Mouse (Mus musculus): ENCODE data around the gene Kif1b. TPM values are rescaled to one million over a fixed set of nuclear protein-coding genes. Genes with fewer than 3 reads are reported as not detected.
A peak's percentile ranks its signal among the peaks of the same experiment; 100 is the strongest.

Gene Kif1b
- polyA plus RNA-seq, 1 experiment from 2014 or later = 6.0 TPM

DNA sequence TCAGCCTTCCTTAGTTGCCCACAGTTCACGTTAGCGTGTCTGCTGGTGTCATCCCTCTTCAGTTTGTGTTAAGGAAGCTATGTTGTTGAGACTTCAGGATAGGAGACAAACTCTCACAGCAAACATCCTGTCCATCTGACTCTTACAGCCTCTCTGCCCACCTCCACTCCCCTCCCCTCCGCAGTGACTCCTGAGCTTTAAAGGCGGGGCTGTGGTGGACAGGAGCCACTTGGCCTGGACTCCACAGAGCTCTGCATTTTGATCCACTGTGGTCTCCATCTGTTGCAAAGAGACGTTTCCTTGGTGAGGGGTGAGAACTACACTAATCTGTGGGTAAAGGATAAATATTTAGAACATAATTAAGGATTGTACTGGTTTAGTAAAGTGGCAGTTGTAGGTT, 14.5 kb downstream of the Kif1b start:
- Histone ChIP-seq H3K4me2 (no peak overlapping the region), H3K4me3 (replicated peaks) (no peak overlapping the region), H3K9ac (no peak overlapping the region), H3K27me3 (no peaks in the 10 kb centered on the region), H3K4me1 (replicated peaks) (no peaks in the 10 kb centered on the region), H3K9me3 (replicated peaks) (no peaks in the 10 kb centered on the region), H3K27ac (replicated peaks) (no peak overlapping the region), H3K36me3 (replicated peaks) (no peaks in the 10 kb centered on the region)
- ATAC-seq (ENCODE audit: insufficient read depth) = no peak
- 64% methylated on average over 5 of the region's 5 CpGs for WGBS (ENCODE audit: insufficient replicate concordance)

DNA sequence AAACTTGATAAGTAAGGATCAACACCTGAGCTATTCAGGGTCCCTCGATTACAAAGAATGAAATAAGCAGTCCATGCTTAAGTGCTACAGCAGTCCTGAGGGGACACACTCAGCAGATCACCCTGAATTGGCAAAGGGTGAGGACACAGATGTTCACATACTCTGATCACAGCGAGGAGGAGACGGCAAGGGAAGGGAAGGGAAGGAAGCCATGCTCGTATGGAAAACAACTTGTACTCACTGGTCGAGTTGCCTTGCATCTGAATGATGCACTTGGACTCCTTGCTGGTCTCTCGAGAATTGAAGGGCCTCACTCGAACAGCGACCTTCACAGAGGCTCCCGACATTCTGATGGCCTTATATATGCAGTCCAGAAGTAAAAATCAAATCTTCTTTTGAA, 16.4 kb downstream of the Kif1b start:
- Histone ChIP-seq H3K9ac (no peak overlapping the region), H3K27me3 (no peaks in the 10 kb centered on the region), H3K36me3 (replicated peaks) (no peaks in the 10 kb centered on the region), H3K4me1 (replicated peaks) (no peaks in the 10 kb centered on the region), H3K4me3 (replicated peaks) (no peak overlapping the region), H3K9me3 (replicated peaks) (no peaks in the 10 kb centered on the region), H3K4me2 (no peak overlapping the region), H3K27ac (replicated peaks) (no peak overlapping the region)
- 58% methylated on average over 9 of the region's 9 CpGs for WGBS (ENCODE audit: insufficient replicate concordance)
- ATAC-seq (ENCODE audit: insufficient read depth) = no peak

DNA sequence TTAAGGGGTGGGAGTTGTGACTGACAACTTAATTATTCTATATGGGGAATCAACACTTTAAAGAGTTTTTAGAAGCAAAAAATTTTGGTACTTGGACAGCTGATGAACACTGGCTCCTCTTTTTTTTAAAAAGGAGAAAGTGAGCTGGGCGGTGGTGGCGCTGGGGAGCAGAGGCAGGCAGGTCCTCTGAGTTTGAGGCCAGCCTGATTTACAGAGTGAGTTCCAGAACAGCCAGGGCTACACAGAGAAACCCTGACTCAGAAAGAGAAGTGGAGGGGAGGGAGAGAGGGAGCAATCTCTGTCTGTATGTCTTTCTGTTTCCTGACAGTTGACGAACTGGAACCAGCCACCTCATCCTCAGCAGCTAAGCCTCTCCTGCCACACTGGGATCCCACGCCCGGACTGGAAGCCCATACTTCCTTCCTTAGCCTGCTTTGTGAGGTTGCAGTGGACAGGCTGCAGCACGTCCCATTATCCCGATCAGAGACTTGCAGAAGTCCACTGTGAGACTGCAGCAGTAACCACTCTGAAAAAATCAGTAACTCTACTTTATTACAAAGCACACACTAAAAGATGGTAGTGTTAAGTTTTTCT, 17.2 kb downstream of the Kif1b start:
- Histone ChIP-seq H3K9me3 (replicated peaks) (no peaks in the 10 kb centered on the region), H3K27me3 (no peaks in the 10 kb centered on the region), H3K4me3 (replicated peaks) (no peak overlapping the region), H3K27ac (replicated peaks) (no peak overlapping the region), H3K9ac (no peak overlapping the region), H3K36me3 (replicated peaks) (no peaks in the 10 kb centered on the region), H3K4me1 (replicated peaks) (no peaks in the 10 kb centered on the region), H3K4me2 (no peak overlapping the region)
- WGBS (ENCODE audit: insufficient replicate concordance) = 53% methylated on average over 7 of the region's 7 CpGs
- no peak for ATAC-seq (ENCODE audit: insufficient read depth)

DNA sequence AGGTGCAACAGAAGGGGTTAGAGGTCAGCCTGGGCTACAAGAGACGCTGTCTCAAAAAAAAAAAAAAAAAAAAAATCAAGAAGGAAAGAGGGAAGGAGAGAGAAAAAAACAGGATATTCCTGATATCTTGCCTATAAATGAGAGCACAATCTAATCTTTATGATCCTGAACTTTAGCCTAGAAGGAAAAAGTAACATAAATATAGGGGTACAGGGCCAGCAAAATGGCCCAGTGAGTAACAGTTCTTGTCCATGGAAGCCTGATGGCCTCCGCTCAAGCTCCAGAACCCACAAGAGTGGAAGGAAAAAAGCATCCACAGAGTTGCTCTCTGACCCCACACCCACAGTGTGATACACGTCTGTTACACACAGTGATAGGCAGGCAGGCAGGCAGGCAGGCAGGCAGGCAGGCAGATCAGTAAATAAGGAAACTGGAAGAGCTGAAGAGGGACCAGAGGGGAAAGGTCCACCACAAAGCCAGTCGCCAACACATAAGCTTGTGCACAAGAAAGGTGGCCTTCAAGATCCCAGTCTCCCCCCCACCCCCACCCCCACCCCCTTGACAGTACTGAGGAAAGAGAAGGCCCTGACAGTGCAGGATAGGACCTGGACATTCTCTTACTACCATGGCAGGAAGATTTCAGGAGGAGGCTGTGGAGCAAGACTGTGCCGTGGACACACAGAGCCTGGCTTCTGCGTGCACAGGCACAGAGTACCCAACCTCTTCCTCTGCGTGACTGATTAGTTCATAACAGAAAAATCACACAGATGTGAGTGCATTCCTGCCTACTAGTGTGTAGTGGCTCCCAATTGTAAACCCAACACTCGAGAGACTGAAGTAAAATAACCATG, 21.0 kb downstream of the Kif1b start:
- H3K36me3 ChIP-seq (replicated peaks) = no peaks in the 10 kb centered on the region
- 0 out of 2 replicates have a peak overlapping the region, but pooled peaks have one; percentile 1 for H3K27ac ChIP-seq (replicated peaks)
- H3K4me3 ChIP-seq (replicated peaks) = no peak overlapping the region
- ATAC-seq (ENCODE audit: insufficient read depth) = peak; percentile 47; the same call in 1 of the 2 replicates
- no peaks in the 10 kb centered on the region for H3K9me3 ChIP-seq (replicated peaks)
- no peaks in the 10 kb centered on the region for H3K27me3 ChIP-seq
- no peak overlapping the region for H3K4me2 ChIP-seq
- H3K4me1 ChIP-seq (replicated peaks) = peaks cover 7% of the 10 kb centered on the region; the same call in 1 of the 2 replicates
- WGBS (ENCODE audit: insufficient replicate concordance) = 59% methylated on average over 8 of the region's 8 CpGs
- H3K9ac ChIP-seq = no peak overlapping the region

DNA sequence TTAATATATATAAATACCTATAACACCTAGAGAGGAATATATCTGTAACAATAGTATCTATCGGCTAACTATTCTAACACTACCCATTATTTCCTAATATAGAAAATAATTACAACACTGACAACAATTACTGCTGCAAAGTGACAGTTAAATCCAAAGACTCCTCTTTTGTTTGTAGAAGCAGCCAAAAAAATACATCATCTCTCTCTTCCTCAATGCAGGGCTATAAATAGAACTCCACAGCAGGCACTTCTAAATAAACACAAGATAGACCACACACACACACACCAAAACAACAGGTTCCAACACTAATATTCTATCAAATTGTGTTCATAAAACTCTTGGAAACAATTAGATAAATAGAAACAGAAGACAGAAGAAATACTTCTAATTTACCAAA, 21.8 kb downstream of the Kif1b start:
- ATAC-seq (ENCODE audit: insufficient read depth) = no peak
- Histone ChIP-seq H3K9me3 (replicated peaks) (no peaks in the 10 kb centered on the region), H3K4me1 (replicated peaks) (peaks cover 7% of the 10 kb centered on the region; the same call in 1 of the 2 replicates), H3K9ac (no peak overlapping the region), H3K27me3 (no peaks in the 10 kb centered on the region), H3K4me2 (no peak overlapping the region), H3K36me3 (replicated peaks) (no peaks in the 10 kb centered on the region), H3K4me3 (replicated peaks) (no peak overlapping the region), H3K27ac (replicated peaks) (no peak overlapping the region)
- 77% methylated on average over 1 of the region's 1 CpGs for WGBS (ENCODE audit: insufficient replicate concordance)

DNA sequence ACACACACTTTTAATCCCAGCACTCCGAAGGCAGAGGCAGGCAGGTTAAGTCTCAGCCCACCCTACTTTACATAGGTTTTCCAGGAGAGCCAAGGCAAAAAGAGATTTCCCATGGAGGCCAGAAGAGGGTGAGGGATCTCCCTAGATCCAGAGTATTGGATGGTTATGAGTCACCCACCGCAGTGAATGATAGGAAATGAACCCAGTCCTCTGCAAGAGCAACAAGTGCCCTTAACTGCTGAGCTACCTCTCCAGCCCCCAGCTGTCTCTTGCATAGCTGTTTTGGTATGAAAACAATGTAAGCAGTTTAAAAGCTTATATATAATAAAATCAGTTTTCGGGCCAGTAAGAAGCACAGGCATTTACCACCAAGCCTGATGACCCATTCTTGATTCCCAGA, 24.5 kb downstream of the Kif1b start:
- H3K27ac ChIP-seq (replicated peaks) = peak overlapping the region; percentile 60
- H3K27me3 ChIP-seq = no peaks in the 10 kb centered on the region
- no peak for ATAC-seq (ENCODE audit: insufficient read depth)
- H3K36me3 ChIP-seq (replicated peaks) = no peaks in the 10 kb centered on the region
- H3K9me3 ChIP-seq (replicated peaks) = no peaks in the 10 kb centered on the region
- H3K4me3 ChIP-seq (replicated peaks) = no peak overlapping the region
- 55% methylated on average over 3 of the region's 3 CpGs for WGBS (ENCODE audit: insufficient replicate concordance)
- H3K9ac ChIP-seq = no peak overlapping the region
- H3K4me1 ChIP-seq (replicated peaks) = peaks cover 7% of the 10 kb centered on the region; the same call in 1 of the 2 replicates
- H3K4me2 ChIP-seq = no peak overlapping the region

DNA sequence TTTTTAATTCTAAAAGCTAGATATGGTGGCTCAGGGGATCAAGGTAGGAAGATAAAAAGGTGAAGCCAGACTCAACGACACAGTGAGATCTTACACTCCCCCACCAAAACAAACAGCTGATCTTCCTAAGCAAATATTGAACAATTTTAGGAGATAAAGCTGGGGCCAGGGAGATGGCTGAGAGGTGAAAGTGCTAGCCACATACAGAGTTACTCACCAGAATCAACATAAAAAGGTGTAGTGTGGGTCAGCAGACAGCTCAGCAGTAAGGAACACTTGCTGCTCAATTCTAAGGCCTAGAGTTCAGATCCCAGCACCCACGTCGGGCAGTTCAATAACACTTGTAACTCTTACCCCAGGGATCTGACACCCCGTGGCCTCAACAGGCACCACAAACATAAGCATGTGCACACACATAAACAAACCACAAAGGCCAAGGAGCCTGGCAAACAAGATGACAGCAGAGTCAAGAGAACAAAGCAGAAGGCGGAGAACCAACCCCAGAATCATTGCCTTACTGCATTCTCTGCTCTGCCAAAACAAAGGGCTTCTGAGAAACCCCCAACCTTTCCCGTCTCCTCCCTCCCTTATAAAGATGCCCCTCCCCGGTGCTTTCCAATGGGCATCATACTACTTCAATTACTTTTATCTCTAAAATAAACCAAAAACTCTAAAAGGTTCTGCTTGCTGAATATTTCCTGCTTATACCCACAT, 25.3 kb downstream of the Kif1b start:
- H3K36me3 ChIP-seq (replicated peaks) = no peaks in the 10 kb centered on the region
- ATAC-seq (ENCODE audit: insufficient read depth) = peak; percentile 67
- no peaks in the 10 kb centered on the region for H3K27me3 ChIP-seq
- H3K4me2 ChIP-seq = 0 out of 2 replicates have a peak overlapping the region, but pooled peaks have one; percentile 14
- no peaks in the 10 kb centered on the region for H3K9me3 ChIP-seq (replicated peaks)
- H3K27ac ChIP-seq (replicated peaks) = peak overlapping the region; percentile 60
- no peak overlapping the region for H3K9ac ChIP-seq
- H3K4me3 ChIP-seq (replicated peaks) = no peak overlapping the region
- 40% methylated on average over 7 of the region's 7 CpGs for WGBS (ENCODE audit: insufficient replicate concordance)
- peaks cover 7% of the 10 kb centered on the region; the same call in 1 of the 2 replicates for H3K4me1 ChIP-seq (replicated peaks)

DNA sequence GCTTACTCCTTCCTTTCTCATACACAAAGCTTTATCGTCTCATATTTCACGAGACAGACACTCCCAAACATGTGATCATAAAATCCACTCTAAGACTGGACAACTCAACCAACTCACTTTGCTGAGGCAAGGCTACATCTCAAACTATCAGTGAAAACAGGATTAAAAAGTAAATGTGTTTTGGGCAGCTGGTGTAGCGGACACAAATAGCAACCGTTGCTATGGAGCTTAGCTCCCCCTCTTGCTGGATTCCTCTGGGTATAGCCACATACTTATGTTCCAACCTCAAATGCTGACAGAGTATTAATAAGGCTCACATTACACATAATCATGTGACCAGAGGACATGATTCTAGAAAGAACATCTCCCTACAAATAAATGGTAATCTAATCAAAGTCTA, 29.9 kb downstream of the Kif1b start:
- H3K4me1 ChIP-seq (replicated peaks) = no peaks in the 10 kb centered on the region
- 66% methylated on average over 4 of the region's 4 CpGs for WGBS (ENCODE audit: insufficient replicate concordance)
- H3K36me3 ChIP-seq (replicated peaks) = peaks cover 4% of the 10 kb centered on the region
- no peak overlapping the region for H3K9ac ChIP-seq
- no peaks in the 10 kb centered on the region for H3K9me3 ChIP-seq (replicated peaks)
- ATAC-seq (ENCODE audit: insufficient read depth) = no peak
- H3K4me2 ChIP-seq = no peak overlapping the region
- no peak overlapping the region for H3K4me3 ChIP-seq (replicated peaks)
- no peak overlapping the region for H3K27ac ChIP-seq (replicated peaks)
- no peaks in the 10 kb centered on the region for H3K27me3 ChIP-seq

DNA sequence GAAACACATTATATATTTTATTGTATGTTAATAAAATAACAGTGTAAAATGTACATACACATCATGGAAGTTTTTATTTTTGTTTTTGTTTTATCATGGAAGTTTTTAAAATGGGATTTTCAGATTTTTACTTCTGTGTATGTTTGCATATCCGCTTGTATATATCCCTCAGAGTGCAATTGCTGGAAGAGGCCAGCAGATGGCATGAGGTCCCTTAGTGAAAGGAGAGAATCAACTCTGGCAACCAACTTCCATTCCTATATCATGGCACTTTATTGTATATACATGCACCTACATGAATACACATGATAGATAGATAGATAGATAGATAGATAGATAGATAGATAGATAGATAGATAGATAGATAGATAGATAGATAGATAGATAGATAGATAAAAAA, 34.4 kb downstream of the Kif1b start:
- no peak overlapping the region for H3K4me3 ChIP-seq (replicated peaks)
- no peak overlapping the region for H3K27ac ChIP-seq (replicated peaks)
- ATAC-seq (ENCODE audit: insufficient read depth) = no peak
- H3K4me2 ChIP-seq = no peak overlapping the region
- H3K4me1 ChIP-seq (replicated peaks) = no peaks in the 10 kb centered on the region
- no peaks in the 10 kb centered on the region for H3K27me3 ChIP-seq
- no peak overlapping the region for H3K9ac ChIP-seq
- WGBS (ENCODE audit: insufficient replicate concordance) = 66% methylated on average over 1 of the region's 1 CpGs
- no peaks in the 10 kb centered on the region for H3K9me3 ChIP-seq (replicated peaks)
- peaks cover 4% of the 10 kb centered on the region for H3K36me3 ChIP-seq (replicated peaks)

DNA sequence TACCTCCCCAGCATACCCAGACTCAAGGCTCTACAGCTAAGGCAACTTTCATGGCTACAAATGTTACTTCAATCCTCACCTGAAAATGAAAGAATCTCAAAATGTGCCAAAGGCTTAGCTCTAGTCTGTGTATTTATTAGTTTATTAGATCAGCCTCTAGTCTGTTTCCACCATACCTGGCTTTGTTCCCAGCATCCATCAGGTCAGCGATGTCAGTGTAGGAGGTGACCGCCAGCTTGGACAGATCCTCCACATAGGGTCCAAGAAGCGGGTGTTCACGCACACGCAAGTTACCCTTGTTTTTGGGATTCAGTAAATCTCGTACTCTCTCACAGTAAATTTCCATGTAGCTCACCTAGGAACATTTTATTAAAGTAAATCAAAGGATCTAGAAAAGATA, 37.0 kb downstream of the Kif1b start:
- Histone ChIP-seq H3K27ac (replicated peaks) (no peak overlapping the region), H3K27me3 (no peaks in the 10 kb centered on the region), H3K9me3 (replicated peaks) (no peaks in the 10 kb centered on the region), H3K9ac (no peak overlapping the region), H3K4me3 (replicated peaks) (no peak overlapping the region), H3K4me2 (no peak overlapping the region), H3K36me3 (replicated peaks) (peaks cover 9% of the 10 kb centered on the region), H3K4me1 (replicated peaks) (no peaks in the 10 kb centered on the region)
- ATAC-seq (ENCODE audit: insufficient read depth) = no peak
- 86% methylated on average over 6 of the region's 6 CpGs for WGBS (ENCODE audit: insufficient replicate concordance)

DNA sequence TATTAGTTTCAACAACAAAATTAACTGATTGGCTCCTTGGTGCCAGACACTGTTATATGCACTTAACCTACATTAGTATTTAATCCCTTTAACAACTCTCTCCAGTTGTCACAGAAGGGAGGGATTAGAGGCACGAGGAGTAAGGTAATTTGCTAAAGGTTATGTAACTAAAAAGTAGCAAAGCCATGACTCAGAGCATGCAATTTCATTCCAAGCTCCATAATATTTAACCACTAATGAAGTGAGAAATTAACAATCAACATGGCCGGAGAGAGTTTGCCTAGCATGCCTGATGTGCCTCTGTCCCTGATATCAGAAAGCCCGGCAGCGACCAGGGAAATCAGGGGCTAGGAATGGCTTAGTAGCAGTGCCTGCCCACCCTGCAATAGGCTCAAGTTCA, 38.5 kb downstream of the Kif1b start:
- no peaks in the 10 kb centered on the region for H3K27me3 ChIP-seq

More for the DNA sequence above, 38.5 kb downstream of the Kif1b start:
- no peaks in the 10 kb centered on the region for H3K4me1 ChIP-seq (replicated peaks)
- H3K9ac ChIP-seq = no peak overlapping the region
- H3K9me3 ChIP-seq (replicated peaks) = no peaks in the 10 kb centered on the region
- ATAC-seq (ENCODE audit: insufficient read depth) = no peak
- no peak overlapping the region for H3K4me3 ChIP-seq (replicated peaks)
- H3K36me3 ChIP-seq (replicated peaks) = peaks cover 10% of the 10 kb centered on the region
- H3K4me2 ChIP-seq = no peak overlapping the region
- no peak overlapping the region for H3K27ac ChIP-seq (replicated peaks)
- 75% methylated on average over 4 of the region's 4 CpGs for WGBS (ENCODE audit: insufficient replicate concordance)

Measured in liver, embryonic 15.5 days (tissue).